Mouse (Mus musculus): ENCODE results near the gene Fam240a. TPM values are rescaled to one million over a fixed set of nuclear protein-coding genes. Genes with fewer than 3 reads are reported as not detected.

The Fam240a gene
- not detected for total RNA-seq (2021)

- intact Hi-C loops (cut with DNase I): no loop called here
- no peak for DNase-seq
Measured at GRCm38 (mm10) chr9:110916786-110917185, at the start of gene Fam240a. Fam240a (minus strand) TSS chr9:110916861.

- no peak for DNase-seq
- intact Hi-C loops (cut with DNase I): no loop called here
Measured at GRCm38 (mm10) chr9:110965910-110966231, 49.2 kb upstream of the Fam240a start.

- DNase-seq: no peak
Measured at GRCm38 (mm10) chr9:110965062-110965909, 48.6 kb upstream of the Fam240a start.

GRCm38 (mm10) chr9:110963566-110964115 is 47.0 kb upstream of the Fam240a start:
- DNase-seq: no peak
- intact Hi-C loops (cut with DNase I): no loop called here

More at GRCm38 (mm10) chr9:110965062-110965909, 48.6 kb upstream of the Fam240a start:
- intact Hi-C loops (cut with DNase I): no loop called here

GRCm38 (mm10) chr9:110961386-110961785 is 44.7 kb upstream of the Fam240a start:
- intact Hi-C loops (cut with DNase I): no loop called here
- DNase-seq: no peak

GRCm38 (mm10) chr9:110960230-110961149 is 43.8 kb upstream of the Fam240a start:
- DNase-seq: no peak
- intact Hi-C loops (cut with DNase I): no loop called here

GRCm38 (mm10) chr9:110959669-110960068 is 43.0 kb upstream of the Fam240a start:
- DNase-seq: no peak
- intact Hi-C loops (cut with DNase I): loop anchor here (10.0 kb wide), 1 partner anchor 245 kb away; no protein-coding TSS in a partner anchor

- intact Hi-C loops (cut with DNase I): loop anchor here (10.0 kb wide), 1 partner anchor 241 kb away; no protein-coding TSS in a partner anchor
- no peak for DNase-seq
Measured at GRCm38 (mm10) chr9:110955962-110956361, 39.3 kb upstream of the Fam240a start.

GRCm38 (mm10) chr9:110954681-110955445 is 38.2 kb upstream of the Fam240a start:
- DNase-seq: no peak
- intact Hi-C loops (cut with DNase I): loop anchor here (10.0 kb wide), 1 partner anchor 240 kb away; no protein-coding TSS in a partner anchor

GRCm38 (mm10) chr9:110953550-110954461 is 37.1 kb upstream of the Fam240a start:
- intact Hi-C loops (cut with DNase I): loop anchor here (10.0 kb wide), 1 partner anchor 239 kb away; no protein-coding TSS in a partner anchor
- DNase-seq: peak; percentile 81

GRCm38 (mm10) chr9:110952931-110953549 is 36.4 kb upstream of the Fam240a start:
- DNase-seq: no peak
- intact Hi-C loops (cut with DNase I): loop anchor here (10.0 kb wide), 1 partner anchor 238 kb away; no protein-coding TSS in a partner anchor

- intact Hi-C loops (cut with DNase I): loop anchor here (10.0 kb wide), 1 partner anchor 238 kb away; no protein-coding TSS in a partner anchor
- DNase-seq: no peak
Measured at GRCm38 (mm10) chr9:110952398-110952797, 35.7 kb upstream of the Fam240a start.

GRCm38 (mm10) chr9:110951866-110952265 is 35.2 kb upstream of the Fam240a start:
- intact Hi-C loops (cut with DNase I): loop anchor here (10.0 kb wide), 1 partner anchor 237 kb away; no protein-coding TSS in a partner anchor
- no peak for DNase-seq

- DNase-seq: no peak
- intact Hi-C loops (cut with DNase I): loop anchor here (10.0 kb wide), 1 partner anchor 237 kb away; no protein-coding TSS in a partner anchor
Measured at GRCm38 (mm10) chr9:110951397-110951796, 34.7 kb upstream of the Fam240a start, which contains the start of gene Lrrc2. Lrrc2 (plus strand) TSS chr9:110951545.

- DNase-seq: no peak
- intact Hi-C loops (cut with DNase I): loop anchor here (10.0 kb wide), 1 partner anchor 235 kb away; no protein-coding TSS in a partner anchor
Measured at GRCm38 (mm10) chr9:110950109-110950508, 33.4 kb upstream of the Fam240a start.

GRCm38 (mm10) chr9:110948813-110949310 is 32.2 kb upstream of the Fam240a start:
- intact Hi-C loops (cut with DNase I): no loop called here
- no peak for DNase-seq

GRCm38 (mm10) chr9:110947900-110948299 is 31.2 kb upstream of the Fam240a start:
- intact Hi-C loops (cut with DNase I): no loop called here
- DNase-seq: no peak

GRCm38 (mm10) chr9:110947261-110947661 is 30.6 kb upstream of the Fam240a start:
- intact Hi-C loops (cut with DNase I): no loop called here
- no peak for DNase-seq
